Mouse (Mus musculus) right cerebral cortex, postnatal 10 days (tissue): ENCODE results near the gene Hoxa3.
A peak's percentile ranks its signal among the peaks of the same experiment; 100 is the strongest.

ENCODE experiments used
- DNase-seq, 2 experiments: peaks; one replicate each; pipeline ENCODE4 v3.0.0; 2021; ENCODE audit warnings: low spot score in 2 of 2

Hoxa3 gene

DNA sequence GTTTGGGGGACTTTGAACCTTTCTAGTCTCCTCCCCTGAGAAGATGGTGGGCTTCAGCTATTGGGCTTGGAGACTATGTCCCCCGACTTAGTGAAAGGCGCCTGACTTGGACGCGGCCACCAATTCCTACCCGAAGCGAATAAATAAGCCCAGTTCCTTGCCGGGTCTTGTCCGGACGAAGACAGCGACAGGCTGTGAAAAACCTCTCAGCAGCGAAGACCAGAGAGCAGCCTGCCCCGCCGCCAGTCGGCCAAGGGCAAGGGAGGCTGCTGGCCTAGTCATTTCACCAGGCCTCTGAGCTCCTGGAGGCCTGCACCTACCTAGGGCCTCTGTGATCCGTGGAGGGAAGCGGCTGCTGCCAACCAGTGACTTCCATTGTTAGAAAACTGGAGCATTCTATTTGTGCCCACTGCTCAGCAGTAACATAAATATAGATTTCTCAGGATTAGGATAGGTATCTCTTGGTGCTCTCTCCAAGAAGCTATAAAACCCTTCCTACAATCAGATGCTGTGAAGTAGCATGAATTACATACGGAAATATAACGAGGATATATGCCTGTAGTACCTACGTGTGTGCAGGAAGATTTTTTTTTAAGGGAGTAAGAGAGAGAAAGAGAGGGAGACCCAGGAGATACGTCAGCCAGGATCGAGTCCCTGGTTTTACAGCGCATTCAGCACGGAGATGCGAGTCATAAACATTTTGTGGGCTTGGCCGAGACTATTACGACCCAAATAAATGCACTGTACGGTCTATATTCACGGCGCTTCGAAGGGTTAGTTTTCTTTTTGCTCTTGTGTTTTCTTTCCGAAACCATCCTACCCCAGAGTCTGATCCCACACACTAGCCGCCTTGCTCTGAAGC is 7.1 kb upstream of the Hoxa3 start:
- no peak for DNase-seq

GRCm38 (mm10) chr6:52219234-52219942 is 6.3 kb upstream of the Hoxa3 start:
- DNase-seq = no peak

DNA sequence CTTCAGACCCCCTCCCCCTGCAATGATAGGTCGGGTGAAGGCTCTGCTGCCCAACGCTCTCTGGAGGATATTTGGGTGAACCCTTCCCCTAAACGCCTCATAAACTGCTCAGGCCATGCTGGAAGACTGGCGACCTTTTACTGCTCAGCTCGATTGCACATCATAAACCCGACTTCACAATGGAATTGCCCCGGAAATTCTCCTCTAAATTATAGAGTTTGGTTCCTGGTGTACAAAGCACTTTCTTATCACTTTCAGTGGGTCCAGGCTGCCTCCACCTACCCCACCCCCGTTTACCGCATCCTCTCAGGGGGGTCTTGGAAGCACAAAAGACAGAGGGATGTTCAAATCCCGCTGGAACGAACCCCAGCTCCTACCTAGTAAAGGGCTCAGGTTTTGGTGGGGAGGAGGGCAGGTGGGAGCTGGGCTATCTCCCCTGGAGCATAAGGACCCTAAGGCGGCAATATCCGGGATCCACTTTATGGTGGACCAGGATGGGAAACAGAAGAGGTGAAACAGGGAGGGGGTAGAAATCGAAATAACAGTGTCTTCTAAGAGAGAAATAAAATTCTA is 5.6 kb upstream of the Hoxa3 start:
- no peak for DNase-seq

DNA sequence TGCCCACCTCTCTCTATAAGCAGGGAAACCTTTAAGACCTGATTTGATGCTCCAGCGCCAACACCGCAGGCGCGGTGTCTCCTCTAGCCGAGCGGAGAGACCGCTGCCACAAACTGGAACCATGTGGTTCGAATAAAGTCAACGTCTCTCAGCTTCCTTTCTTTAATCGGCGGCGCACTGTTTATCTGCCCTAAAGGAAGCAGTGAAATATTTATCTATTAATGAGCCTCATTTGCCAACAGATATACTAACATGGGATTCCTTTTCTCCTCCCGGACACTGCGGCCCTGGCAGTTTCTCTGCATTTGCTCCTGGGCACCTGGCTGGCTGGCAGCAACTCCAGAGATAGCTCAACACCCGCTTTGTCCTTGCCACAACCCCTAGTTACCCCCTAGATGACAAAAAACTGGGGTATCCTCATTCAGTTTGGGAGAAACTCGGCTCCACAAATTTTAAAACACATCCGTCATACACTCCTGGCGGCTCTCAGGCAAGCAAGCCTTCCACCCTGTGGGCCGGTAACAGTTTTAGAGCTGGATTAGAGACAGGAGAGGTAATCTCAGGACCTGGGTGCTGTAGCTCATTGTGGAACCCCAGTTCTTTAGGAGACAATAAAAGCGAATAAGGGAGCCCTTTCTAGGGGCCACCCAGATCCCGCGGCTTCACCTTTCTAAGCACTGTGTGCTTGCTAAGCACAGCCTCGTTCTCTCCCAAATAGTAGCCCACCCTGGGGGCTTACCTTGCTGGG is 4.9 kb upstream of the Hoxa3 start:
- DNase-seq = no peak

DNA sequence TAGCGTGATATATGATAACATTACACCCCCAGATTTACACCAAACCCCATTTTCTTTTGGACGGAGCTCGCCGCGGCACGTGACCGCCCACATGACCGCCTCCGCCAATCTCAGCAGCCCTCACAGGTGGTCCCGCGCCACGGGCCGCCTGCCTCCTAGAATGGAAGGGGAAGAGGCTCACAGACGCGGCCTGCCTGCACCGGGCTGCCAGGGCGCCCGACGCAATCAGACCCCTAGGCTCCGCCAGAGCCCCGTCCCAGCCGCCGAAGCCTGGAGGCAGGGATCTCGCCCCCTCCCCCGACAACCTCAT is 4.3 kb upstream of the Hoxa3 start:
- no peak for DNase-seq

DNA sequence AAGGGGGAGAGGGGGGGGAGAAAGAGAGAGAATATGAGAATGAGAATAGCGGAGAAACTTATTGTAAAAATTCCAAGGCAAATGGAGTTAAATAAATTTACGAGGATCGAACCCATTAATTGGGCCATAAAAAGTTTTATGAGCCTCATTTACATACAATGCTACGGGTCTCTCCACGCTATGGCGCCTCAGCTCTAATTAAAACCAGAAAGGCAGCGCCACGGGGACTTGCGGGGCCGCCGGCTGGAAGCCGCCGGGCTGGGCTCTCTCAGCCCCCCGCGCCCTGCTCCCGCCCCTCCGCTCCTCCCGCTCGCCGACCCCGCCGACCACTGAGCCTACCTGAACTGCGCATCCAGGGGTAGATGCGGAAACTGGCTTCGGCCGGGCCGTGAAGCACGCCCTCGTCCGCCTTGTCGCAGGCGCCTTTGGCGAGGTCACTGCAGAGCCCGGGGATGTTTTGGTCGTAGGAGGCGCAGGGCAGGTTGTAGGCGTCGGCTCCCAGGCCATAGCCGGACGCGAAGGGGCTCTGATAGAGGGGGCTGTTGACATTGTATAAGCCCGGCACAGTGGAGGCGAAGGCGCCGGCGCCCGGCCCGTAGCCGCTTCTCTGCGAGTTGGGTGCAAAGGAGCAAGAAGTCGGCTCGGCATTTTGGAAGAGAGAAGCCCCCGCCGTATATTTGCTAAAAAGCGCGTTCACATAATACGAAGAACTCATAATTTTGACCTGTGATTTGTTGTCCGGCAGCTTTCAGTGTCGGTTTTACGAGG is 3.7 kb upstream of the Hoxa3 start:
- DNase-seq = no peak

DNA sequence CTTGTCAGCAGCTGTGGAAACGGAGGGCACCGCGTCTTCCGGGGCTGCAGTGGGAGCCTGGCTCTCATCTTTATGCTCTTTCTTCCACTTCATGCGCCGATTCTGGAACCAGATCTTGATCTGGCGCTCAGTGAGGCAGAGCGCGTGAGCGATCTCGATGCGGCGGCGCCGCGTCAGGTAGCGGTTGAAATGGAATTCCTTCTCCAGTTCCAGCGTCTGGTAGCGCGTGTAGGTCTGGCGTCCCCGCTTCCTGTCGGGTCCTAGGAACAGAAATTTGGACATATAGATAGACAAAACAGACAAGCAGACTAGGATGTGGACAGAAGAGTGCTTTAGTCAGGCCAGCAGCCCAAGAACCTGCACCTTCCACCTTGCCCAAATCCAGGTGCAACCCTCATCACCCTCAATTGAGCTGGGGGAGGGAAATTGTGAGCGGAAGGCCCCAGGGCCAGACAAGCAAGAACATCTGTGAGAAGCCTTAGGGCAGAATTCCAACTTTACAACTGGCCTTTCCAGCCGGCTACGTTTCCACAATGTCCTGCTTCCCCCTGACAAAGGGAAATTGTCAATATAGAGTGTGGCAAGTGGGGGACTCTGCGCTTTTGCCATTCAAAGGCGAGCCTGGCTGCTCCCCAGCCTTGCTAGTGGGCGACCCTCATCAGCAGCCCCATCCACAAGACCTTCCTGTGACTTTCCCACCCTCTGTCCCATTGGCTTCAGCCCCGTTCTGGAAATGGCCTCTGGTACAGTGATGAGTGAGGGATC is 2.8 kb upstream of the Hoxa3 start:
- DNase-seq = no peak

GRCm38 (mm10) chr6:52215070-52215469 is 1.9 kb upstream of the Hoxa3 start:
- no peak for DNase-seq

DNA sequence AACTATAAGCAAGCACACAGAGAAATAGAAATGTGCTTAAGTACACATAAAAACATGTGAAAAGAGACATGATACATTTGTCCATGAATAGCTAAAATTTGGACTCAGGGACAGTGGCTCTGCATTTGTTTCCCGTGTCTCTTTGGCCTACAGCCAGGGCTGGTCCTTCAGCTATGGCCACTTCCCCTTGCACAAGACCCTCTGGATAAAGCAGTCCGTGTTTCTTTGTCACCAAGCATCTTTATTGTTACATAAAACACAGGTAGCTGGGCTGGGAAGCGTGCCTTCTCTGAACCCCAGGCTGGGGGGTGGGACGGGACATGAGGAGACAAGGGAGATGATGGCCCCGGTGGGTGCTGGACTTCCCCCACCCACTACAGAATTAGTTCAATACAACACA is 1.1 kb upstream of the Hoxa3 start:
- no peak for DNase-seq

DNA sequence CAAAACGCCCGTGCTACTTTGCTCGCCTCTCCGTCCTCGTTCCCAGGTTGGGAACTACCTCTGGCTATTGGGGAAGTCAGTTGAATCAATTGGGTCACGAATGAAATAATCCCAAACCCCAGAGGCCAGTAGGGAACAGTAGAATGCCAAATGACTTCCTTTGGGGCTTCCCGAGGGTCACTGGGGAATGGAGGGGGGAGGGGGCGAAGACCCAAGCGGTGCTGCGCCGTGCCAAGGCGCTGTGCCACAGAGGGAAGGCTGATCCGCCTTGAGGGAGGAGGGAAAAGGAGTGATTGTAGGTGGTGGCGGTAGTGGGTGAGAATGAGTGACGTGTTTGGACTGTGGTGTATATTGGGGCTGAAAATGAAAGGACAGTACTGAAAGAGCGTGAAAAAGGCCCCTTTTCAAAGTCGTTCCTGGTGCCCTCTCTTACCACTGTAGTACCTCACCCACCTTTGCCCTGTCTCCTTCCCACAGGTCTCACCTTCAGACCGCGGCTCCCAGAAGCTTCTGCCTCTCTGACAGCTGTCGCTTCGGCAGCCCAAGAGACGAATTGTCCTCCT is 499 bp downstream of the Hoxa3 start:
- DNase-seq = no peak

GRCm38 (mm10) chr6:52211961-52212360 is 1.2 kb downstream of the Hoxa3 start:
- no peak for DNase-seq

DNA sequence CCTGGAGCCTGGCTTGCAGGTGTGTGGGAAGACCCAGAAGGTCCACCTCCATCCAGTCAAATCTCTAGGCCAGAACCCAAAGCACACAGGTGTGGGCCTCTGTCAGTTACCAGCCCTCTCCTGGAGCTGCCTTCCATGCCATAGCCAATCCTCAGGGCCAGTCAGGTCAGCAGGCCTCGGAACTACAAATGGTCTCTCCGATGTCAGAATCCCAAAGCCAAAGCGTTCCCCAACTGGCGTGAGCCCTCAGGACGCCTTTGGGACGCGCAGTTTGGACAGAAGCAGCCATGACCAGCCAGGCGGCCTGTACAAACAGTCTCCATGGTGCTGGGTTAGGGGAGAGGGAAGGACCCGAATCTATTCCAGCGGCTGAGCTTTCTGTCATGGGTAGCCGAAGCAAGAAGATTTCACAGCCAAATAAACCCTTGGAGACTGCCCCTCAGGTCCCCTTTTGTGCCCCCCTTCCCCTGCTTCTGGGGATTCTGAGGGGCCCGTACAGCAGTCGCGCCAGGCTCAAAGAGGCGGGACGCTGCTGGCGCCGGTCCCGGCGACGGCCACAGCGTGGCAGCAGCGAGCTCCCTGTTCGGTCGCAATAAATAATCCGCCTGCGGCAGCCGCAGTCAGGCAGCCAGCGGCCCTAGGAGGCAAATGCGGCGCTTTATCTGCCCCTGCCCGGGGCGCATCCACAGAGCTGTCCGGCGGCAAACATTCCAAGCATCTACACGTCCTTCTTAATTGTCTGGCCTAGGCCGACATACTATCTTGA is 1.8 kb downstream of the Hoxa3 start:
- DNase-seq = peak in 1 of 2 experiments; percentile 67

- DNase-seq = no peak
Observed at GRCm38 (mm10) chr6:52209685-52210046, 3.5 kb downstream of the Hoxa3 start.

DNA sequence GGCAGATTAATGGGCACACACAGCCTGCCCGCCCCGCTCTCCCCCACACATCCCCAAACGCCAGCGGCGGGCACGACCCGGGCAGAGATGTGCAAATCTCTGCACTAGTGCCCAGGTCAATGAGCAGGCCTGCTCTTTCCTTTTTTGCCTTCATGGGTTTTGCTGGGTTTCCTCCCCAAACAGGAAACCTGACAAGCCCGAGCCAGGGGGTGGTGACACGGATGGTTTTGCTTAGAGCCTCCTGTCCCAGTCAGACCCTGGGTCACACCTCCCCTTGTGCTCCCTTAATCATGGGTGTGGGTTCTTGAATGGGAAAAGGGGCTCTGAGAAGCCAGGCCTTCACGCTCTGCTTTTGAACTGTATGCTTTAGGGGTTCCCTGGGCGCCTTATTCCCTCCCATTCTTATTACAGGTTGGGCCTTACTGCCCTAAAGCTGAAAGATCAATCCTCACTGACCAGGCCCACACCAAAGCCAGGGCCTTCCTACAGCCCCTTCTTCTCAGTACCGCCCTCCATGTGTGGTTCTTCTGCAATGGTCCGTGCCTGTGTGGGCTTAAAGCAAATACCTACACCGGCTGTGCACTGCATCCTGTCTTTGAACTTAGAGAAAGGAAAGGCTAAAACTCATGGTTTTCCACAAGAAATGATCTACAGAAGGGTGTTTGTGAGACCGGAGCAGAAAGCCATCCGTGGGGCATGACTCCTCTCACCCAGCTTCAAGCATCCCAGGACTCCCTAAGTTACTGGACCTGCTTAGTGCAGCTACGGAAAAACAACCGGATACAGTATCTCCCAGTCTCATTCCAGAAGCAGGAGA is 4.1 kb downstream of the Hoxa3 start:
- no peak for DNase-seq

DNA sequence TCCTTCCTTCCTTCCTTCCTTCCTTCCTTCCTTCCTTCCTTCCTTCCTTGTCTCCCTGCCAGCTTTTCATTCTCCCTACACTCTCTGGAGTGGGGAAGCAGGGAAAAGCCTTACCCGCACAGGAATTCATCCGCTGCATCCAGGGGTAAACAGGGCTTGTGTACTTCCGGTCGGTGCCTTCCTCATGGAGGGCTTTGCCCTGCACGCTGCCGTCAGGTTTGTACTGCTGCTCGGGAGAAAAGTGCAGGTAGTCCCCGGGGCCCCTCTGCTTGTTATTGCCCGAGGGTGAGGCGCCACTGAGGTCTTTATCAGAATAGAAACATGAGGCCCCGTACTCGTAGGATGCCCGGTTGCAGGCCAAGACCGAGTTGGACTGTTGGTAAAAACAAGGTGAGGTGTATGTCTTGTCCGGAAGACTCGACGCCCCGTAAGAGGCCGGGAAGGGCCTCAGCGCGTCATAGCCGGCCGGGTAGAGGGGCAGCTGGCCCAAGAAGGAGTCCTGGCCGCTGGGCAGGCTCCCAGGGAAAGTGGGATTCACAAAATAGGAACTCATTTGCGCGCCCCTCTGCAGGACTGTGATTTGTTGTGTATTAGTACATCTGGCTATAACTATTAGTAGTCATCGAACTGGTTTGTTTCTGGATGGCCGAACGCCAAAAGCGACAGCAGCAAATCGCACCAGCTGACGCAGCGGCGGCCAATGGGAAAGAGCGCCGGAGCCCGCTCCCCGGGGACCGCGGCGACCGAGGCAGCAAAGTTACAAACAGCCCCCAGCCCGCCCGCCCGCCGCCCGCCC is 4.9 kb downstream of the Hoxa3 start, which contains the start of gene Hoxa6:
Hoxa6 (minus strand) TSS at position 651 of the 796 bp plus-strand sequence.
- no peak for DNase-seq

- no peak for DNase-seq
Observed at GRCm38 (mm10) chr6:52207684-52207976, 5.5 kb downstream of the Hoxa3 start.

DNA sequence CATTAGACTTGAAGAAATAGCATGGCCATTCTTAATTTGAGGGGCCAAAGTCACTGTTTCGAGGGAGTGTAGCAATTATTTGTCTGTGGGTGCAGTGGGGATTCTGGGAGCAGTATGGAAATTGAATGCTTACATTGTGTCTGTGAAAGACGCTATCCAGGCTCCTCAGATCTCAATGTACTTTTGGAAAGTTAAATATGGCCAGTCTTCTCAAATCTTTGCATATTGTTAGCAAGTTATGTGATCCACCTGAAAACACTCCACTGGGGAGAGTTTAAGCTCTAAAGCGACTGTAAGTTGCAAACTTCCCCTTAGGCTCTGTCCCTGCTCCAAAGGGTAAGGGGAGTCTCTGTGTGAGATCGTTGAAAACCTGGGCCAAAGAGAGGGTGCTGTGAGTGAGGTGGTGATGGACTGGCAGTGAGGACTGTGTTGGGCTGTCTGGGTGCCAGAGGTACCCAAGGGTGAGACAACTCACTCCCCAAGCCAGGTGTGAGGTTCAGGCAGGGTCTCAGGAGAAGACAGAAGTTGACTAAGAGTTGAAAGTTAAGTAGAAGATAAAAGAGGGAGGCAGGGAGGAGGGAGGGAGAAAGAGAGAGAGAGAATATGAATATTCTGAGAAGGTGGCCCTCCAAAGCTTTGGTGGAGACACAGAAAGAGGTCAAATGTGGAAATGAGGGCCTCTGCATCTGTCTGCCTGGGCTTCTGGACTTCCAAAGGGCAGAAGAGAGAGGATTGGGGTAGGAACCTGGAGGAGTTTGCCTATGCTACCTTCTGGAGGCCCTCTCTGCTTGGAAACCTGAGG is 6.1 kb downstream of the Hoxa3 start:
- no peak for DNase-seq
